Mouse (Mus musculus): Measurements from ENCODE around the gene Slc24a1. TPM values are rescaled to one million over a fixed set of nuclear protein-coding genes. Genes with fewer than 3 reads are reported as not detected.
A peak's percentile ranks its signal among the peaks of the same experiment; 100 is the strongest.

Gene Slc24a1
- polyA plus RNA-seq, 1 experiment from 2014 or later = 0.04 TPM

GRCm38 (mm10) chr9:64904917-64905640 lies 46.3 kb downstream of the Slc24a1 start:
- H3K4me2 ChIP-seq = no peak overlapping the region
- H3K4me3 ChIP-seq (ENCODE audit: low read depth, low read length) = no peak overlapping the region
- no peaks in the 10 kb centered on the region for H3K4me1 ChIP-seq (ENCODE audit: insufficient read depth)
- DNase-seq (no peak), ATAC-seq (ENCODE audit: insufficient read depth) (no peak)
- no peaks in the 10 kb centered on the region for H3K9me3 ChIP-seq (ENCODE audit: low read depth, low read length)
- WGBS = 82% methylated on average over 14 of the region's 14 CpGs
- no peak overlapping the region for H3K27ac ChIP-seq (ENCODE audit: low read depth)
- no peak overlapping the region for H3K9ac ChIP-seq
- peaks cover 3% of the 10 kb centered on the region; the same call in 1 of the 2 replicates for H3K36me3 ChIP-seq (ENCODE audit: insufficient read depth)
- no peaks in the 10 kb centered on the region for H3K27me3 ChIP-seq (ENCODE audit: insufficient read depth, low read length)
- no peak for TF ChIP-seq CTCF (IDR thresholded peaks at IDR 0.05; ENCODE audit: low read depth)

GRCm38 (mm10) chr9:64903386-64903785 lies 48.0 kb downstream of the Slc24a1 start:
- Histone ChIP-seq H3K4me3 (ENCODE audit: low read depth, low read length) (no peak overlapping the region), H3K27me3 (ENCODE audit: insufficient read depth, low read length) (no peaks in the 10 kb centered on the region), H3K4me2 (no peak overlapping the region), H3K9ac (no peak overlapping the region), H3K27ac (ENCODE audit: low read depth) (no peak overlapping the region), H3K36me3 (ENCODE audit: insufficient read depth) (peaks cover 8% of the 10 kb centered on the region; the same call in 1 of the 2 replicates), H3K4me1 (ENCODE audit: insufficient read depth) (no peaks in the 10 kb centered on the region), H3K9me3 (ENCODE audit: low read depth, low read length) (no peaks in the 10 kb centered on the region)
- DNase-seq (peak; percentile 94), ATAC-seq (ENCODE audit: insufficient read depth) (no peak)
- TF ChIP-seq CTCF (IDR thresholded peaks at IDR 0.05; ENCODE audit: low read depth) = peak; percentile 86
- 57% methylated on average over 3 of the region's 3 CpGs for WGBS

- Histone ChIP-seq H3K27ac (ENCODE audit: low read depth) (no peak overlapping the region), H3K36me3 (ENCODE audit: insufficient read depth) (peaks cover 9% of the 10 kb centered on the region; the same call in 1 of the 2 replicates), H3K4me3 (ENCODE audit: low read depth, low read length) (no peak overlapping the region), H3K9ac (no peak overlapping the region), H3K4me2 (no peak overlapping the region), H3K9me3 (ENCODE audit: low read depth, low read length) (no peaks in the 10 kb centered on the region), H3K27me3 (ENCODE audit: insufficient read depth, low read length) (no peaks in the 10 kb centered on the region), H3K4me1 (ENCODE audit: insufficient read depth) (no peaks in the 10 kb centered on the region)
- DNase-seq = no peak
- no peak for TF ChIP-seq CTCF (IDR thresholded peaks at IDR 0.05; ENCODE audit: low read depth)
- WGBS = 30% methylated on average over 4 of the region's 4 CpGs
- ATAC-seq (ENCODE audit: insufficient read depth) = no peak
These were observed 48.5 kb downstream of the Slc24a1 start for GRCm38 (mm10) chr9:64902866-64903265.

- no peaks in the 10 kb centered on the region for H3K4me1 ChIP-seq (ENCODE audit: insufficient read depth)
- no peak for TF ChIP-seq CTCF (IDR thresholded peaks at IDR 0.05; ENCODE audit: low read depth)
- DNase-seq = no peak
- H3K4me3 ChIP-seq (ENCODE audit: low read depth, low read length) = no peak overlapping the region
- H3K9ac ChIP-seq = no peak overlapping the region
- 77% methylated on average over 10 of the region's 10 CpGs for WGBS
- H3K27ac ChIP-seq (ENCODE audit: low read depth) = no peak overlapping the region
- no peaks in the 10 kb centered on the region for H3K27me3 ChIP-seq (ENCODE audit: insufficient read depth, low read length)
- H3K9me3 ChIP-seq (ENCODE audit: low read depth, low read length) = no peaks in the 10 kb centered on the region
- no peak for ATAC-seq (ENCODE audit: insufficient read depth)
- H3K36me3 ChIP-seq (ENCODE audit: insufficient read depth) = peaks cover 21% of the 10 kb centered on the region; the same call in 1 of the 2 replicates
- H3K4me2 ChIP-seq = no peak overlapping the region
These were observed 54.8 kb downstream of the Slc24a1 start for GRCm38 (mm10) chr9:64896605-64897004.

GRCm38 (mm10) chr9:64886008-64886407 lies 65.4 kb downstream of the Slc24a1 start:
- Histone ChIP-seq H3K4me1 (ENCODE audit: insufficient read depth) (no peaks in the 10 kb centered on the region), H3K36me3 (ENCODE audit: insufficient read depth) (0 out of 2 replicates have a peak, but pooled peaks cover 10% of the 10 kb centered on the region), H3K9me3 (ENCODE audit: low read depth, low read length) (no peaks in the 10 kb centered on the region), H3K27me3 (ENCODE audit: insufficient read depth, low read length) (no peaks in the 10 kb centered on the region), H3K27ac (ENCODE audit: low read depth) (no peak overlapping the region), H3K4me3 (ENCODE audit: low read depth, low read length) (no peak overlapping the region), H3K9ac (no peak overlapping the region), H3K4me2 (no peak overlapping the region)
- no peak for ATAC-seq (ENCODE audit: insufficient read depth)
- WGBS = 76% methylated on average over 5 of the region's 5 CpGs
- no peak for DNase-seq
- no peak for TF ChIP-seq CTCF (IDR thresholded peaks at IDR 0.05; ENCODE audit: low read depth)

Small RNA genes within 50 kb of the gene (microRNA-seq; reads per million reads assigned to microRNA genes)
- not detected for gene Gm25640 (ENCODE audit: borderline number of aligned reads)

Other genes with a start within 250 kb of the Slc24a1 start
- 327 and 330 TPM in 2 replicates for gene Rab11a, start 213.8 kb downstream of the Slc24a1 start, polyA plus RNA-seq (2014; fragmentation: Nextera tagmentation; extraction: Ambion mirVana)
- 9.8 and 10.9 TPM in 2 replicates for gene Dennd4a, start 140.3 kb downstream of the Slc24a1 start, polyA plus RNA-seq (2014; fragmentation: Nextera tagmentation; extraction: Ambion mirVana)
- 64.1 and 66.0 TPM in 2 replicates for gene Ints14, start 9.3 kb upstream of the Slc24a1 start, polyA plus RNA-seq (2014; fragmentation: Nextera tagmentation; extraction: Ambion mirVana)
- 69.4 and 72.2 TPM in 2 replicates for gene Hacd3, start 70.1 kb upstream of the Slc24a1 start, polyA plus RNA-seq (2014; fragmentation: Nextera tagmentation; extraction: Ambion mirVana)
- gene Dpp8, start 80.8 kb upstream of the Slc24a1 start, polyA plus RNA-seq (2014; fragmentation: Nextera tagmentation; extraction: Ambion mirVana) = 31.7 and 34.8 TPM in 2 replicates
- gene Igdcc4, start 149.9 kb upstream of the Slc24a1 start, polyA plus RNA-seq (2014; fragmentation: Nextera tagmentation; extraction: Ambion mirVana) = 26.4 and 28.9 TPM in 2 replicates
- gene Igdcc3, start 189.6 kb upstream of the Slc24a1 start, polyA plus RNA-seq (2014; fragmentation: Nextera tagmentation; extraction: Ambion mirVana) = 2.3 and 4.1 TPM in 2 replicates
- gene Parp16, start 243.7 kb upstream of the Slc24a1 start, polyA plus RNA-seq (2014; fragmentation: Nextera tagmentation; extraction: Ambion mirVana) = 5.3 and 6.9 TPM in 2 replicates

Measured in lung, embryonic 14.5 days (tissue).